Mouse (Mus musculus) B cell, adult 62 days (primary cell): Measurements from ENCODE around the gene Rhbdd3. TPM values are rescaled to one million over a fixed set of nuclear protein-coding genes. Genes with fewer than 3 reads are reported as not detected.

ENCODE experiments used
- total RNA-seq: library from RNA; stranded (reverse); gene quantifications from 4 replicates; pipeline ENCODE4 v1.2.4, GENCODE M21; 2023

The Rhbdd3 gene
- total RNA-seq = 4.4 to 9.9 TPM (median 5.7 TPM) in 4 replicates

DNA sequence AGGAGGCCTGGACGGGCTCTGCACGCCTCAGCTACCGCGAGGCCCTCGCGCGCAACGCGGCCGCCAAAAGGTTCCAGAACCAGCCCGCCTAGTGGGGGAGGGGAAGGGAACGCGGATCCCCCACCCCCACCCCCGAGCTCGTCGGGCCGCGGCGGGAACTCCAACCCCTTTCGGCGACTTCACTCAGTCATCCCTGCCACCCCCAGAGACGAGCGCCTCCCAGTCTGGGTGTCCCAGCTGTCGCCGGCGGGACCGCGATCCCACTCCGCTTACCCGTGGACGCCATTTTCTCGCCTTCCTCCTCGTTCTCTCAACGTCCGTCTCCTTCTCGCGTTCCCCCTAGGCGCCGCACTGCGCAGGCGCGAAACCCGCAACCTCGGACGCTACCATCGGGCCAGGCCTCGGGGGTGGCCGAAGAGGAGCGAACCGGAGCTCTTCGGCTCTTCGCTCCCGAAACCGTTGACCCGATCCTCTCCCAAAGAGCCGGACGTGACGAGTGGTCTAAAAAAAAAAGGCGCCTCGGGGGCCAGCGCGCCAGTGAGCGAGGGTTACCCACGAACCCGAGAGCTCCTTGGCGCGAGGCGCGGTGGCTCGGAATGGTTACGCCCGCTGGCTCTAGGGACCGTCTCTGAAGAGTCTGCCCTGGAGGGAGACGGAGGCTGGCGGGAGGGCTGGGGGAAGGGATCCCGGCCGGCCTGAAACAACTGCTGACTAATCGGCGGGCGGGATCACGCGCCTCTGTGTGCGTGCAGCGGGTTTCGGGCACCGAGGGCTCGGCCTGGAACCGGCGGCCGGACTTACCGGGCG lies at the start of gene Rhbdd3, which contains the start of gene Ewsr1:
Rhbdd3 (plus strand) TSS at position 191 of the 807 bp plus-strand sequence.
Ewsr1 (minus strand) TSS at position 531 of the 807 bp plus-strand sequence.

GRCm38 (mm10) chr11:5057856-5058641 lies 40.7 kb upstream of the Rhbdd3 start, which contains the start of gene Rasl10a:
Gene Rasl10a, plus strand, starts transcription at chr11:5058128.

GRCm38 (mm10) chr11:5065056-5065821 lies 33.5 kb upstream of the Rhbdd3 start, which contains the start of gene Gas2l1:
Gene Gas2l1, minus strand, starts transcription at chr11:5065327.

GRCm38 (mm10) chr11:5151680-5152337 lies 53.1 kb downstream of the Rhbdd3 start, which contains the start of gene Emid1:
Gene Emid1, minus strand, starts transcription at chr11:5152257.

Other genes starting within 250 kb of the Rhbdd3 start
- gene Nf2, start 249.4 kb upstream of the Rhbdd3 start, total RNA-seq = 41.2 to 48.0 TPM (median 47.5 TPM) in 4 replicates
- gene Nipsnap1, start 225.0 kb upstream of the Rhbdd3 start, total RNA-seq = 19.4 to 24.0 TPM (median 19.8 TPM) in 4 replicates
- gene Thoc5, start 203.6 kb upstream of the Rhbdd3 start, total RNA-seq = 43.2 to 44.2 TPM (median 43.6 TPM) in 4 replicates
- 0.29 to 0.44 TPM (median 0.42 TPM) in 3 of 4 replicates, not detected in the other for gene Nefh, start 150.9 kb upstream of the Rhbdd3 start, total RNA-seq
- 95.3 to 116 TPM (median 110 TPM) in 4 replicates for gene Ap1b1, start 112.1 kb upstream of the Rhbdd3 start, total RNA-seq
- gene Rasl10a, start 40.8 kb upstream of the Rhbdd3 start, total RNA-seq = 4.3 to 5.8 TPM (median 5.6 TPM) in 4 replicates
- gene Gas2l1, start 33.6 kb upstream of the Rhbdd3 start, total RNA-seq = 1.8 to 2.6 TPM (median 2.2 TPM) in 4 replicates
- 627 to 664 TPM (median 642 TPM) in 4 replicates for gene Ewsr1, start 340 bp downstream of the Rhbdd3 start, total RNA-seq
- gene Emid1, start 53.3 kb downstream of the Rhbdd3 start, total RNA-seq = 24.1 to 29.7 TPM (median 27.7 TPM) in 4 replicates
- gene Kremen1, start 162.6 kb downstream of the Rhbdd3 start, total RNA-seq = 19.3 to 22.1 TPM (median 20.1 TPM) in 4 replicates